Mouse (Mus musculus) stomach, postnatal 0 days (tissue): ENCODE data around the gene Ppargc1a.

Experiments
- CTCF ChIP-seq: IDR thresholded peaks from 2 replicates; pipeline ENCODE4 v1.5.1; 2016; ENCODE audit warnings: antibody characterized with exemption, low read depth, mild to moderate bottlenecking, moderate library complexity
- EP300 ChIP-seq: optimal IDR thresholded peaks from 2 replicates; pipeline ENCODE3; 2016; ENCODE audit warnings: antibody characterized with exemption

DNA sequence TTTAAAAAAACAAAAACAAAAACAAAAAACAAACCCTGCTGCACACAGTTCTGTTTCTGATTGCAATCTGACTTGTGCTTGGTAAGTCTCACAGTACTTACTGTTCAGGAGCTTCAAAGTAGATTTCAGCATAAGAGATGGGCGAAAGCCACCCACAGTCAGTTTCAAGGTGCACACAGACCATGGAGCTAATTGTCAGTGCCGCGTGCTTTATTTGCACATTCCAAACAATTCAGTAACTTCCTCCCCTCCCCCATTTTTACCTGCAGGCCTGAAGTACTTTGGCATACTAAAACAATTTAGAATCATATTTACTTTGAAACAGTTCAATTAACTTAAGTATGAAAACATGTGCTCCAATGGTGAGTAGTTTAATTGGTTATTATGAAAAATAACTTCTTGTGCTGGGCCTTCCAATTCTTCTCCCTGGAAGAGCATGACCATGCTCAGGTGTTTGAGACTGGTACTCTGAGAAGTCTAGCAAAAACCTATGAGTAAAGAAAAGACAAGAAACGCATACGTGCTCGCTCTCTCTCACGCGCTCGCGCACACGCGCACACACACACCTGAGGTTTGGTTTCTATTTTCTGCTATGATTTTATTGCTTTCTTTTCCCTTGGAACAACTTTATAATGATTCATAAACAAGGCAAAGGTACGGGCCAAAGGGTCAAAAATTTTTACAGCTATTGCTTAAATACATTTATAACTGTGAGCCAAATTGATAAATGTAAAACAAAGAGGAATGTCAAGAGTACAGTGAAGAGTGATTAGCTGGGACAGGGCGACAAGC is 121.0 kb downstream of the Ppargc1a start:
- no peak for TF ChIP-seq EP300
- TF ChIP-seq CTCF: no peak
